Mouse (Mus musculus) liver, postnatal 0 days (tissue): Measurements from ENCODE around the gene Twist2.

Experiments
- CTCF ChIP-seq: sonication (generic); IDR thresholded peaks from 2 replicates; pipeline ENCODE4 v1.5.1; 2016; ENCODE audit warnings: antibody characterized with exemption, low read depth
- EP300 ChIP-seq: IDR thresholded peaks from 2 replicates; pipeline ENCODE4 v1.6.1; 2016; ENCODE audit warnings: antibody characterized with exemption, low read depth, mild to moderate bottlenecking

- TF ChIP-seq CTCF = no peak
- no peak for TF ChIP-seq EP300
These were observed 40.9 kb upstream of the Twist2 start for GRCm38 (mm10) chr1:91760140-91760986.
